Mouse (Mus musculus) cortical plate, adult 2 months (tissue): ENCODE data around the gene Rdx.

Experiments
- CTCF ChIP-seq: fragments of 200-500 bp; IDR thresholded peaks from 2 replicates; pipeline ENCODE4 v1.5.1; 2011; ENCODE audit warnings: mild to moderate bottlenecking, control low read depth, low read length; ENCODE audit not compliant: insufficient read depth; ENCODE audit errors: extremely low read depth
- POLR2A ChIP-seq: fragments of 200-500 bp; IDR thresholded peaks from 2 replicates; pipeline ENCODE4 v1.6.1; 2011; ENCODE audit warnings: mild to moderate bottlenecking, low read length, control low read depth; ENCODE audit not compliant: insufficient read depth; ENCODE audit errors: extremely low read depth

DNA sequence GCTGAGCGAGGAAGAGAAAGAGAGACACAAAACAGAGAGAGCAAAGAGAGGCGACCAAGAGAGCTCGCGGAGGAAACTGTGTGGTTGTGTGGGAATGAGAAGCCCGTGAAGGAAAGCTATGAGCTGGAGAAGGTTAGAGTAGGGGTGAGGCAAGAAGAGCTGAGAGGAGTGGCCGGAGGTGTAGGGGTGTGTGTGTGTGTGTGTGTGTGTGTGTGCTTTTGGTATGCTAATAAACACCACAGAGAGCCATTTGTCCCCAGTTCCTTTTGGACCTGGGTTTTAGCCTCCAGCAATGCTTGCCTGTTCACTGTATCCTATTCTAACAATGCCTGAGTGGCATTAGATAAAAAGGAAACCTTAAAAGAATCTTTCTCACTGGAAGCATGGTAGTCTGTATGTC is 78.3 kb downstream of the Rdx start:
- TF ChIP-seq CTCF (no peak), POLR2A (no peak)
